12 mouse cellular contexts compared by ENCODE assay signal in genomic region chr11:95224124-95224893, GRCm38 (mm10). TPM values are rescaled to one million over a fixed set of nuclear protein-coding genes. Genes with fewer than 3 reads are reported as not detected.
A peak's percentile ranks its signal among the peaks of the same experiment; 100 is the strongest.
DNase-seq lines count a peak whose midpoint lies in the region; ATAC-seq and TF ChIP-seq lines count a peak whose summit lies in the region.
"Had no signal": no experiment of that assay in that cellular context is flagged by ENCODE, and none has a peak within 500 bp of the region (broad histone marks: within the 10 kb centered on the region; RNA-seq: fewer than 3 reads in every experiment).

No protein-coding gene starts in this region.

- 0 out of 2 replicates have a peak, but pooled peaks cover 6% of the 10 kb centered on the region for H3K4me1 ChIP-seq in liver, embryonic 11.5 days (replicated peaks; ENCODE audit: control insufficient read depth, insufficient read depth, low read length)
- H3K4me1 ChIP-seq in liver, embryonic 12.5 days, result peaks cover 12% of the 10 kb centered on the region
- peaks cover 16% of the 10 kb centered on the region for H3K4me1 ChIP-seq in hindbrain, embryonic 12.5 days
- peaks cover 5% of the 10 kb centered on the region for H3K4me1 ChIP-seq in lung, postnatal 0 days (ENCODE audit: insufficient read depth, low read depth, low read length)
- no peaks in the 10 kb centered on the region for H3K4me1 ChIP-seq in cerebellum, adult 2 months (ENCODE audit: control insufficient read depth, insufficient read depth, low read length)

- H3K27ac ChIP-seq in liver, embryonic 11.5 days (ENCODE audit: low read depth, low read length), result no peak overlapping the region
- no peak overlapping the region for H3K27ac ChIP-seq in liver, embryonic 12.5 days
- H3K27ac ChIP-seq in hindbrain, embryonic 12.5 days, result no peak overlapping the region
- peak overlapping the region; percentile 32; the same call in 1 of the 2 replicates for H3K27ac ChIP-seq in lung, postnatal 0 days (ENCODE audit: low read length)
- no peak overlapping the region for H3K27ac ChIP-seq in cerebellum, adult 2 months (ENCODE audit: insufficient read depth, low read length)

- peaks cover 56% of the 10 kb centered on the region for H3K27me3 ChIP-seq in liver, embryonic 11.5 days (replicated peaks; ENCODE audit: control insufficient read depth, insufficient read depth, low read length)
- peaks cover 66% of the 10 kb centered on the region for H3K27me3 ChIP-seq in liver, embryonic 12.5 days (replicated peaks)
- peaks cover 60% of the 10 kb centered on the region for H3K27me3 ChIP-seq in hindbrain, embryonic 12.5 days
- H3K27me3 ChIP-seq in lung, postnatal 0 days (replicated peaks; ENCODE audit: insufficient read depth, low read length), result peaks cover 7% of the 10 kb centered on the region; the same call in 1 of the 2 replicates
- peaks cover 2% of the 10 kb centered on the region; the same call in 1 of the 2 replicates for H3K27me3 ChIP-seq in cerebellum, adult 2 months (ENCODE audit: control insufficient read depth, insufficient read depth, low read length)

- H3K9me3 ChIP-seq in liver, embryonic 11.5 days (ENCODE audit: control insufficient read depth, low read length), result no peaks in the 10 kb centered on the region
- H3K9me3 ChIP-seq in liver, embryonic 12.5 days (replicated peaks), result no peaks in the 10 kb centered on the region
- H3K9me3 ChIP-seq in hindbrain, embryonic 12.5 days (replicated peaks), result no peaks in the 10 kb centered on the region
- H3K9me3 ChIP-seq in lung, postnatal 0 days (ENCODE audit: low read length), result no peaks in the 10 kb centered on the region

- no peak for TF ChIP-seq EP300 in lung, postnatal 0 days (IDR thresholded peaks at IDR 0.05)

- DNase-seq in liver, embryonic 11.5 days (ENCODE audit: low spot score), result no peak
- DNase-seq in lung, postnatal 0 days (ENCODE audit: low spot score), result peak; percentile 72
- no peak for DNase-seq in cerebellum, postnatal 4 days (ENCODE audit: low spot score in 2 of 2)
- DNase-seq in urinary bladder, postnatal 25 days (ENCODE audit: low spot score), result no peak
- no peak for DNase-seq in cerebellum, adult 2 months
- DNase-seq in adrenal gland, postnatal 14 days, result no peak

- H3K9ac ChIP-seq in liver, embryonic 11.5 days (ENCODE audit: low read depth, low read length), result no peak overlapping the region
- no peak overlapping the region for H3K9ac ChIP-seq in liver, embryonic 12.5 days
- no peak overlapping the region for H3K9ac ChIP-seq in hindbrain, embryonic 12.5 days
- no peak overlapping the region for H3K9ac ChIP-seq in lung, postnatal 0 days (replicated peaks; ENCODE audit: low read depth)

- peak overlapping the region; percentile 40 for H3K4me2 ChIP-seq in liver, embryonic 11.5 days
- no peak overlapping the region for H3K4me2 ChIP-seq in liver, embryonic 12.5 days
- H3K4me2 ChIP-seq in hindbrain, embryonic 12.5 days (replicated peaks), result peak overlapping the region; percentile 59
- peak overlapping the region; percentile 52 for H3K4me2 ChIP-seq in lung, postnatal 0 days (replicated peaks; ENCODE audit: low read depth, low read length)

- TF ChIP-seq CTCF in lung, postnatal 0 days (IDR thresholded peaks at IDR 0.05), result no peak
- no peak for TF ChIP-seq CTCF in cerebellum, adult 2 months (IDR thresholded peaks at IDR 0.05; ENCODE audit: borderline replicate concordance, insufficient read depth, low read depth, low read length)

- no peaks in the 10 kb centered on the region for H3K36me3 ChIP-seq in liver, embryonic 11.5 days (ENCODE audit: control insufficient read depth, insufficient read depth, low read length)
- no peaks in the 10 kb centered on the region for H3K36me3 ChIP-seq in liver, embryonic 12.5 days
- H3K36me3 ChIP-seq in hindbrain, embryonic 12.5 days, result no peaks in the 10 kb centered on the region
- no peaks in the 10 kb centered on the region for H3K36me3 ChIP-seq in lung, postnatal 0 days (ENCODE audit: insufficient read depth, low read length)

- WGBS in liver, embryonic 11.5 days, result 10% methylated on average over 15 of the region's 15 CpGs
- 12% methylated on average over 15 of the region's 15 CpGs for WGBS in liver, embryonic 12.5 days (ENCODE audit: insufficient replicate concordance)
- 17% methylated on average over 15 of the region's 15 CpGs for WGBS in hindbrain, embryonic 12.5 days
- 19% methylated on average over 15 of the region's 15 CpGs for whole genome bisulfite sequencing in lung, postnatal 0 days
- WGBS in cerebellum, adult 2 months, result 48% methylated on average over 15 of the region's 15 CpGs

- no peak overlapping the region for H3K4me3 ChIP-seq in liver, embryonic 11.5 days (ENCODE audit: low read depth, low read length)
- no peak overlapping the region for H3K4me3 ChIP-seq in liver, embryonic 12.5 days
- H3K4me3 ChIP-seq in hindbrain, embryonic 12.5 days, result peak overlapping the region; percentile 33
- H3K4me3 ChIP-seq in lung, postnatal 0 days (ENCODE audit: low read depth, low read length), result no peak overlapping the region; the same call in 1 of the 2 replicates
- H3K4me3 ChIP-seq in cerebellum, adult 2 months (replicated peaks; ENCODE audit: insufficient read depth, low read depth, low read length), result no peak overlapping the region
- H3K4me3 ChIP-seq: myocyte had no signal

- no peak for ATAC-seq in liver, embryonic 11.5 days (replicated peaks; ENCODE audit: low FRiP score)
- ATAC-seq in liver, embryonic 12.5 days, result no peak
- no peak for ATAC-seq in hindbrain, embryonic 12.5 days (ENCODE audit: low FRiP score)
- ATAC-seq in lung, postnatal 0 days, result peak; percentile 73

- TF ChIP-seq POLR2A in cerebellum, adult 2 months (IDR thresholded peaks at IDR 0.05; ENCODE audit: borderline replicate concordance, insufficient read depth, low read length), result no peak

RNA-seq across cellular contexts. Expression of gene Tac4, which starts 37.0 kb away (rescaled TPM):
- not detected in 2 replicates for polyA plus RNA-seq in liver, embryonic 11.5 days (2014; fragmentation: Nextera tagmentation; extraction: Ambion mirVana)
- polyA plus RNA-seq in liver, embryonic 12.5 days (2016; fragmentation: Nextera tagmentation; extraction: Ambion mirVana), result 0.10 TPM in 1 of 2 replicates, not detected in the other
- polyA plus RNA-seq in hindbrain, embryonic 12.5 days (2016; fragmentation: Nextera tagmentation; extraction: Ambion mirVana), result 0.18 and 0.22 TPM in 2 replicates
- polyA plus RNA-seq in lung, postnatal 0 days (2015; fragmentation: Nextera tagmentation; extraction: Ambion mirVana), result 0.18 and 0.25 TPM in 2 replicates
- polyA plus RNA-seq in cerebellum, adult 2 months (2012; rRNA removed), result 0.26 and 0.55 TPM in 2 replicates
- not detected in 2 replicates for total RNA-seq in adrenal gland, postnatal 14 days (2021)
- total RNA-seq: CH12.LX; heart, postnatal 14 days; left cerebral cortex, adult 18-20 months had no signal
